Mouse (Mus musculus): ENCODE results near the gene Sez6l2. TPM values are rescaled to one million over a fixed set of nuclear protein-coding genes. Genes with fewer than 3 reads are reported as not detected.

Gene Sez6l2
- total and polyA plus RNA-seq, 3 experiments, result 42.4 to 126 (median 87.4) TPM

GRCm38 (mm10) chr7:127007313-127008024 is 57.1 kb downstream of the Sez6l2 start:
- DNase-seq, result no peak

- DNase-seq, result peak; percentile 77
Observed at GRCm38 (mm10) chr7:127008239-127009019, 58.1 kb downstream of the Sez6l2 start.

DNA sequence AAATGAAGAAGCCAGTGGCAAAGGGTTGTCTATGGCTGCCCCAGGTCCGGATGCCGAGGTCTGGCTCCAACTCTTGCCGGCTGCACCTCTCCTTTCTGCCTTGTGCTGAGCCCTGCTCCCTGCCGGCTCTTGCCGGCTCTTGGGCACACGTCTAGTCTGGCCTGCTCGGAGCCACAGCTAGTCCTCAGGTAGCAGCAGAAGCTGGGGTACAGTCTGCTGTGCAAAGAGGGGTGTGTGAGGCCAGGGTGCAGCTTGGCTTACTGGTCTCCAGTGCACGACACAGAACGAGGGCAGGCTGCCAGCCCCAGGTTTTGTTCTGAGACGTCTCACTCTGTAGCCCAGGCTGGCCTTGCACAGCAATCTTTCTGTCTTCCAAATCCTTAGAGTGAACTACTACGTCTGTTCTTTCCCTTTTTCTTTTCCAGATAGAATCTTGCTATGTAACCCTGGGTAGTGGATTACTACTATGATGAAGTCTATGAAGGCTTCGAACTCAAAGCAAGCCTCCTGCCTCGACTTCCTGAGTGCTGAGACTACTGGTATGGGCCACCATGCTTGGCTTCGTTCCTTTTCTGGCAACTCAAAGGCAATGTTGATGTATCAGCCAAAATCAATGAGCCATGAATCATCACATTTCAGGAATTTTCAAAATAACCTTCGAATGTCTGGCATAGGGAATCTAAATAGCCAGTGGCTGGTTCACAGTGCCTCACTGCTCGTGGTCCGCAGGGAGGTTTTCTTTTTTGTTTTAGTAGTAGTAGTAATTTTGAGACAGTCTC is 59.1 kb downstream of the Sez6l2 start:
- no peak for DNase-seq

DNA sequence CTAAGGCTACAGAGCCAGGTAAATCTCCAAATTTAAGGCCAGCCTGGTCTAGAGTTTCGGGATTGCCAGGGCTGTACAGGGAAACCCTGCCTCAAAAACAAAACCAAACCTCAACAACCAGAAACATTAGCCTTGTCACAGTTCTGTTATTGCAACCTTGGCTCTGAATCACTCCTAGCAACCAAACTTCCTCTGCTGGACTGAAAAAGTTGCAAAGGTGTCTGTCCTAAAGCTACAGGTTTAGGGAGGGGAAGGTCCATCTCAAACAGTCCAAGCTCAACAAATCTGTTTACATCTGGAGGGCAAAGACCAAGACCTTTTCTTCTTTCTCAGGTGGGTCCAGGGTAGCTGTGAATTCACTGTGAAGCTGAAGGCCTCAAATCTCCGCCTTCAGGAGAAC is 60.7 kb downstream of the Sez6l2 start:
- DNase-seq, result no peak

- DNase-seq, result no peak
Observed at GRCm38 (mm10) chr7:127011717-127012116, 61.4 kb downstream of the Sez6l2 start.

DNA sequence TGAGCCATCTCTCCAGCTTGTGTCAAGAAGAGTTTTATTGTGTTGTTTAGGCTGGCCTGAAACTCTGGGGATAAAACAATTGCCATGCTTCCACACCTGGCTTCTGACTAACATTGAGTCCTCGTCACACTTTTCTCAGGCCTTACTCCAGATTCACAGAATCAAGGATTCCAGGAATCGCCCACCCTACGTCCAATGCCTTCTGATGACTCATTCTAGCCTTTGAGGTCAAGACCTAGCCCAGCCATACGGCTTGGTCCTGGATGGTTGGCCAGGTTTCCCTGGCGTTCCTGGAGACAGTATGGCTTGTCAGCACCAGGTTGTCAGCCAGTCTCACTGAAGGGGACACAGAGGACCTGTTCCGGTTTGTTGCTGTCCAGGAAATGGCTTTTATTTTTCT is 62.0 kb downstream of the Sez6l2 start:
- peak; percentile 68 for DNase-seq

DNA sequence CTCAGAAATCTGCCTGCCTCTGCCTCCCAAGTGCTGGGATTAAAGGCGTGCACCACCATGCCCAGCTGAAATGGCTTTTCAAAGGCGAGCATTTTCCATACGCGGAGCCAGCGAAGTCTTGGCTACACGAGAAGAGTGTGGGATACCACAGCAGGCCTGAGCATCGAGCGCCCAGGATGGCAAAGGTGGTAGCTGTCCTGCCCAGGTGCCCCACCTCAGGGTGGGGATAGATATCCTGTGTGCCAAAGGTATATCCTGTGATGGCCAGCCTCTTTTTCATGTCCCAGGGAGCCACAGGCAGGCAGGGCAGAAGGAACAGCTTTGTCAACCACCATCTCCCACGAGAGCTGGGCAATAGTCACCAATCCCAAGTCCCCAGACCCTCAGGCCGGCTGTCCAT is 62.5 kb downstream of the Sez6l2 start:
- DNase-seq, result no peak

DNA sequence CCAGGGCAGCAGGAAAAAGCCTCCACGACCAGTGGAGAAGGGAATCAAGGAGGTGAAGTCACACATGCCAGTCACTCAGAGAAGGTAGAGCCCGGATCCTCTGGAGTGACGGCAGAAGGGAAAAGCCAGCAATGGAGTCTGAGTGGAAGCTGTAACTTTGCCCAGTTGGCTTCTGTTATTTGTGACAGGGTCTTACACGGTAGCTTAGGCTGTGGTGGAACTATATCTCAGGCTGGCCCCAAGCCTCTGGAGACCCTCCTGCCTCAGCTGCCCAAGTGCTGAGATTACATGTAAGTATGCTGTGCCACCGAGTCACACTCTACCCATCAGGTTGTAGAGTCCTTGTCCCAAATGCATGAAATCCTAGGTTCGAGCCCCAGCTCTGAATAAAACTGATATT is 63.0 kb downstream of the Sez6l2 start:
- DNase-seq, result no peak

DNA sequence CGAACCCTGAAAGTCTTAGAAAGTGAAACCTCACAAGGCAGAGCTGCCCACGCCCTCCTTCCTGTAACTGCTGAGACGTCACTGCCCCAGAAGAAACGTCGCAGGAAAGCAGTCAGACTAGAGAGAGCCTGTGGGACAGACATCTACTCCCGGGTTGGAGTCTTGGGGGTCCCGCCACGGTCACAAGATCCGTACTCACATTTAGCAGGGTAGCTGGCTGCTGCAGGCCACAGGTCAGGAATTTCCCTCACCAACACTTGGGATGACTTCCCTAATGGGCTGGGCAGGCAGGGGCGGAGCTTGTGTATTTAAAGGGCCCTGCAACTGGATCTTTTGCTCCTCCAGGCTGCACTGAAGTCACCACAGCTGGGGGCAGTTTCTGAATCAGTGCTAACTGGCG is 64.0 kb downstream of the Sez6l2 start, which contains the start of gene Mvp:
Gene Mvp, minus strand, starts transcription at position 302 of the 400 bp plus-strand sequence.
- peak; percentile 88 for DNase-seq

DNA sequence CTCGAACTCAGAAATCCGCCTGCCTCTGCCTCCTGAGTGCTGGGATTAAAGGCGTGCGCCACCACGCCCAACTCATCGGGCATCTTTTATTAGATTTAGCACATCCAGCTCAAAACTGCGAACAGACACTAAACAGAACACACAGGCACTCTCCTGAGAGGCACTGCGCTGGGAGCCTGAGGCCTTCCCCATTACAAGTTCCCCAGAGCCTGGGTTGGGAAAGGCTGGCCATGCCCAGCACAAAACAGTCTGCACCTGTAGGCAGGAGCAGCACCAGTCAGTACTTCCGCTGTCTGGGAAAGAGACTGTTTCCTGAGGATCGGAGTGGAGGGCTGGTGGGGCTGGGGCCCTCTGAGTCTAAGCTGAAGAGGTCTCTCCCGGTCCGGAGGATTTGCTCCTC is 64.6 kb downstream of the Sez6l2 start:
- DNase-seq, result no peak

DNA sequence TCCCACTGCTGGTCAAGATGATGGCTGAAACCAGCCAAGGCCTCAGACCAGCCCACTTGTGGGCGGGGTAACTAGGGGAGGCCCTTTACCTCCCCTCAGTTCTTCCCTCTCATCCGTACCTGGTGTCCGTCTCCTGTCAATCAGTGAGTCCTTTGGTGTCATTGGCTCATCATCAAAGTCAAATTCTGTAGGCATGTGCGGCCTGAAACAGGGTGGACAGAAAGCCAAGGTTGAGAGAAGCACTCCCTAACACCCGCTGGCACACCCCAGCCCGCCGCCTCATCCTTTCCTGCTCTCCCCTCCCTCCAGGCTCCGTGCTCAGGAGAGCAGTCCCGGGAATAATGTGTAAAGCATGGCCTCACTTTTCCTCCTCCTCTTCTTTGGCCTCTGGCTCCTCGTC is 65.7 kb downstream of the Sez6l2 start:
- peak; percentile 74 for DNase-seq

DNA sequence TGATC is 65.9 kb downstream of the Sez6l2 start, which contains the start of gene Pagr1b:
Gene Pagr1b, minus strand, starts transcription at position 4 of the 5 bp plus-strand sequence.
- DNase-seq, result no peak

DNA sequence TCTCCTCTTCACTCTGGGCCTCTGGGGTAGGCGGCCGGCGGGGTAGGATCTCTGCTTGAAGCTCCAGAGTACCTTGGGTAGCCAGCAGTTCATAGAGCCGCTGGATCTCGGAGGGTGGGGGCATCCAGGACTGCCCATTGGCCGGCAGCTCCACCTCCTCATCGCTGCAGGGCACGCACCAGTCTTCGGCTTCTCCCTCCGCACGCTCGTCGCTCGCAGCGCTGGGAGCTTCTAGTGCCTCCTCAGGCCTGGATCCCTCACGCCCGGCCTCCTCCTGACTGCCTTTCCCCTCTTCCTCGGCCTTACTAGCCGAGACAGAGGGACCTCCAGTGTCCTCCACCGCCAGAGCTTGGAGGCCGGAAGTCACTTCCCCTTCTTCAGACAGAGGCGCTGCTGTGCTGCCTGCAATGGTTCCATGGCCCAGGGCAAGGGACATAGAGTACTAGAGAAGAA is 66.1 kb downstream of the Sez6l2 start:
- peak; percentile 88 for DNase-seq

GRCm38 (mm10) chr7:127016971-127017949 is 66.9 kb downstream of the Sez6l2 start, which contains the start of gene Pagr1a:
TSS of gene Pagr1a (minus strand) at chr7:127017352.
- peak; percentile 96 for DNase-seq

DNA sequence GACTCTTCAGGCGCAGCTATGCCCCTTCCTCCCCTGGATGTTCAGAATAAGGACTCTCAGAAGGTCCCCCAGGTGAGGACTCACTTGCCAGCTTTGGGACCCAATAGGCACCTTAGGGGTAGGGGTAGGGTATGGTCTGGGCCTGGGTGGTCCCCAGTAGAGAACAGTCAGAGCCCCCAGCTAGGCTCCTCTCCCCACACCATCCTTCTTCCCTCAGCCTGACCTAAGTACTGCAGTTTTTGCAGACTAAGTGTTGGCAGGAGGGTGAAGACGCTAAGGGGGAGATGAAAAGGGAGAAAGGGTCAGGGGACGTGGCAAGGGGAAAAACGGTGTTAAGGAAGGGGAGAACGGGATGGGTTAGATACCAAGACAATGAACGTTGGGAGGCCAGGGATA is 67.6 kb downstream of the Sez6l2 start:
- DNase-seq, result no peak

DNA sequence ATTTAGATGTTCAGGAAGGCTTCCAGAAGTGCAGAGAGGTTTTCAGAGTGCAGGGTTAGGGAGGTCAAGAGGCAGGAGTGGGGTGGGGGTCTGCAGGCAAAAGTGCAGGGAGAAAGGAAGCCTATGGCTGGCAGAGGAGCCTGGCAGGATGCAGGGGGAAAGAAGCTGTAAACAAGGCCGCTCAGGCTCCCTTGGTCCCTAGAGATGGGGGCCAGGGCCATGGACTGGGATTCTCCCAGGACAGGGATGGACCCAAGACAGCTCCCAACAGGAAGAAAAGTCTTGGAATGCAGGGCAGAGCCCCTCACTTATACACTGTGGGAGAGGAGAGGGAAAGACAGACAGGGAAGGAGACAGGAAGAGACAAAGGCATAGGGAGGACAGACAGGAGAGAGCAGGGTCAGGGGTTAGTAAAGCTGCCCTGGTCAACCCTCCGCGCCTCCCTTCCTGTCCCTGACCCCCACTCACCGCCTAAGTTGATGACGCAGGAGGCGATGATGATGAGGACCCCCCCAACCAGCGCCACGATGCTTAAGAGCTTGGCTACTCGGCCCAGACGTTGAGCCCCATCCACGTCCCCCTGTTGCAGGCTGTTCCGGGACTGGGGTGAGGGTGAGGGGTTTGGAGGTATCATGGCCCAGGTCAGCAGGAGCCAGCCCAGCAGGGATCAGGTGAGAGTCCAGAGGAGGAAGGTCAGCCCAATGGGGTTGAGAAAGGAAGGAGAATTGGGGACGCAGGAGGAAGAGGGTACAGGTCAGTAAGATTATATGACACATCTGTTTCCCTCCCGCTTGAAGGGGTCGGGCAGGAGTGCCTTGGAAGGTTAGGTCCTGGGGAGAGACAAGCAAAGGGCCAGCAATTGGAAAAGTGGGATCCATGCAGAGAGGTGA is 68.3 kb downstream of the Sez6l2 start:
- DNase-seq, result no peak

DNA sequence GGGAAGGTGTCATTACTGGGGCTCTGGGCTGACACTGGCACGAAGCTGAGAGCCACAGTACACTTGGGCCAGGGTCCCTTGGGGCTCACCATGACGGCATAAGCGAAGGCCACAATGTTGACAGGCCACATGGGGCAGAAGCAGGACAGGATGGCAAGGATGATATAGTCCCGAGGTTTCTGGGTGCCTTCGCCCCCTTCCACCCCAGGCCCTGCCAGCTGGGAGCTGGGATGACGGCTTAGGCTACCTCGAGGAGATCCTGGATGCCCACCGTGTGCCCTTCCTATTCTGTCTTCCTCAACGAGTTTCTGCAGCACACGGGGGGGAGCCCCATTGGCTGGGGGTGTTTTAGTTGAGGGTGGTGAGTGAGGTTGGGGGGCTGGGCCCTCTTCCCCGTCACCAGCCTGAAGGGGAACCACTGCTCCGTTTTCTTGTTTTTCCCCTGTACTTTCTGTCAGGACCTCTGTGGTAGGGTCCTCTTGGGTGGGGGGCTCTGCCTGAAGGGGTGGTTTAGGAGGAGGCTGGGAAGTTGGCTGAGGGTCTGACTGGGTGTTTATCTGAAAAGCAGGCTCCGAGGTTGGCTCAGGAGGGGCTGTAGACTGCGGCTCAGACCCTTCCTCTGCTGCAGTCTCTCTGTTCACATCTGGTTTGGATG is 69.1 kb downstream of the Sez6l2 start:
- no peak for DNase-seq

DNA sequence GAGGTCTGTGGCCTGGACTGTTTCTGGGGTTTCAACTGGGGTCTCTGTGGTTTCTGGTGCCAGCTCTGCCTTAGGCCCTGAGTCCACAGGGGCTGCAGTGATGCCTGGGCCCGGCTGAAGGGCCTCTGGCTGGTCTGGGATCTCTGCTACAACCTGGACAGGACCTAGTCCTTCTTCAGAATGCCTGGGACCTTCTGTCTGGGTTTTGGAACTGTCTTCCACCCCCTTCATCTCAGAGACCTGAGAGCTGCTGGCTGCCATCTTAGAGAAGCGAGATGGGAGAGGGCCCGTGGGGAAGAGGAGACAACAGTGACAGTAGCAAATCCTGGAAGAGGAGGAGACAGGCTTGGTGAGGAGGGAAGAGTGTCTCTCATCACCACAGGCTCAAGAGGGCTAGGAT is 69.7 kb downstream of the Sez6l2 start:
- DNase-seq, result no peak

Measured in adrenal gland, adult 2 months (tissue).